Mouse (Mus musculus) thymus, postnatal 4 days (tissue): ENCODE data around the gene Themis2.

Source experiments
- DNase-seq: peaks from one replicate; pipeline ENCODE4 v3.0.0; 2021

Themis2 gene

GRCm38 (mm10) chr4:132796196-132796886 is at the start of gene Themis2:
TSS of gene Themis2 (minus strand) at chr4:132796387.
- peak; percentile 92 for DNase-seq

GRCm38 (mm10) chr4:132843705-132844071 is 47.5 kb upstream of the Themis2 start:
- DNase-seq: no peak

GRCm38 (mm10) chr4:132842970-132843704 is 47.0 kb upstream of the Themis2 start, which contains the start of gene Ppp1r8:
TSS of gene Ppp1r8 (minus strand) at chr4:132843169.
- peak; percentile 89 for DNase-seq

GRCm38 (mm10) chr4:132842281-132842906 is 46.2 kb upstream of the Themis2 start:
- peak; percentile 58 for DNase-seq

GRCm38 (mm10) chr4:132841493-132841892 is 45.3 kb upstream of the Themis2 start:
- DNase-seq: no peak

GRCm38 (mm10) chr4:132823614-132824366 is 27.6 kb upstream of the Themis2 start:
- peak; percentile 92 for DNase-seq

GRCm38 (mm10) chr4:132818442-132818841 is 22.3 kb upstream of the Themis2 start:
- no peak for DNase-seq

- no peak for DNase-seq
These were observed 20.7 kb upstream of the Themis2 start for GRCm38 (mm10) chr4:132816855-132817254.

- no peak for DNase-seq
These were observed 20.2 kb upstream of the Themis2 start for GRCm38 (mm10) chr4:132816404-132816803.

GRCm38 (mm10) chr4:132809621-132810020 is 13.4 kb upstream of the Themis2 start:
- DNase-seq: no peak

GRCm38 (mm10) chr4:132807771-132808641 is 11.8 kb upstream of the Themis2 start:
- no peak for DNase-seq

GRCm38 (mm10) chr4:132806620-132807191 is 10.5 kb upstream of the Themis2 start:
- no peak for DNase-seq

GRCm38 (mm10) chr4:132805599-132806197 is 9.5 kb upstream of the Themis2 start:
- DNase-seq: no peak

- no peak for DNase-seq
These were observed 9.0 kb upstream of the Themis2 start for GRCm38 (mm10) chr4:132805146-132805545.

GRCm38 (mm10) chr4:132804331-132804730 is 8.1 kb upstream of the Themis2 start:
- DNase-seq: no peak

- no peak for DNase-seq
These were observed 7.7 kb upstream of the Themis2 start for GRCm38 (mm10) chr4:132803876-132804275.

- DNase-seq: no peak
These were observed 7.0 kb upstream of the Themis2 start for GRCm38 (mm10) chr4:132803212-132803611.

- DNase-seq: peak; percentile 67
These were observed 6.0 kb upstream of the Themis2 start for GRCm38 (mm10) chr4:132802171-132802637.

GRCm38 (mm10) chr4:132801176-132802077 is 5.2 kb upstream of the Themis2 start:
- DNase-seq: no peak

- no peak for DNase-seq
These were observed 3.7 kb upstream of the Themis2 start for GRCm38 (mm10) chr4:132799845-132800244.
